Mouse (Mus musculus) E14TG2a.4 (cell line): ENCODE data around the gene Col27a1.

ENCODE experiments used
- CTCF ChIP-seq: conservative IDR thresholded peaks from 2 replicates; pipeline ENCODE4 v1.5.1; 2014; ENCODE audit warnings: low read length
- POU5F1 ChIP-seq: IDR thresholded peaks from 2 replicates; pipeline ENCODE4 v1.6.1; 2014; ENCODE audit warnings: low read length, borderline replicate concordance

GRCm38 (mm10) chr4:63215185-63215992 is 1.6 kb downstream of the Col27a1 start:
- TF ChIP-seq CTCF (peak; percentile 47), POU5F1 (no peak)
